Mouse (Mus musculus): ENCODE results near the gene Vwa8. TPM values are rescaled to one million over a fixed set of nuclear protein-coding genes. Genes with fewer than 3 reads are reported as not detected.

Vwa8 gene
- polyA plus RNA-seq, 2 experiments, result 6.4 to 8.3 TPM

- H3K4me1 ChIP-seq (replicated peaks; ENCODE audit: control insufficient read depth in 2 of 2, insufficient read depth in 2 of 2, low read length in 1 of 2), result no peaks in the 10 kb centered on the region
- WGBS (ENCODE audit: insufficient replicate concordance), result 40% methylated on average over 19 of the region's 19 CpGs
- no peaks in the 10 kb centered on the region for H3K27me3 ChIP-seq (ENCODE audit: control insufficient read depth, insufficient read depth, low read length)
- H3K4me3 ChIP-seq (ENCODE audit: insufficient read depth in 1 of 2, low read depth in 2 of 2, low read length in 2 of 2), result no peak overlapping the region
- no peaks in the 10 kb centered on the region for H3K36me3 ChIP-seq (replicated peaks; ENCODE audit: control insufficient read depth, insufficient read depth, low read depth)
- TF ChIP-seq CTCF (IDR thresholded peaks at IDR 0.05; ENCODE audit: low read depth) (no peak), EP300 (IDR thresholded peaks at IDR 0.05; ENCODE audit: low read depth) (no peak)
- H3K9me3 ChIP-seq (ENCODE audit: control insufficient read depth, low read length), result no peaks in the 10 kb centered on the region
- H3K27ac ChIP-seq, result no peak overlapping the region
- no peak overlapping the region for H3K4me2 ChIP-seq (ENCODE audit: low read depth)
- no peak overlapping the region for H3K9ac ChIP-seq (replicated peaks)
- DNase-seq (ENCODE audit: low read depth in 3 of 3, low spot score in 3 of 3) (no peak), ATAC-seq (ENCODE audit: insufficient read depth) (no peak)
Measured at GRCm38 (mm10) chr14:79139918-79140825, 291.3 kb downstream of the Vwa8 start.

- no peak overlapping the region for H3K4me3 ChIP-seq (ENCODE audit: insufficient read depth in 1 of 2, low read depth in 2 of 2, low read length in 2 of 2)
- no peak overlapping the region for H3K27ac ChIP-seq
- no peaks in the 10 kb centered on the region for H3K4me1 ChIP-seq (replicated peaks; ENCODE audit: control insufficient read depth in 2 of 2, insufficient read depth in 2 of 2, low read length in 1 of 2)
- WGBS (ENCODE audit: insufficient replicate concordance), result 55% methylated on average over 2 of the region's 2 CpGs
- H3K36me3 ChIP-seq (replicated peaks; ENCODE audit: control insufficient read depth, insufficient read depth, low read depth), result no peaks in the 10 kb centered on the region
- H3K9ac ChIP-seq (replicated peaks), result no peak overlapping the region
- DNase-seq (ENCODE audit: low read depth in 3 of 3, low spot score in 3 of 3) (no peak), ATAC-seq (ENCODE audit: insufficient read depth) (no peak)
- no peaks in the 10 kb centered on the region for H3K27me3 ChIP-seq (ENCODE audit: control insufficient read depth, insufficient read depth, low read length)
- no peaks in the 10 kb centered on the region for H3K9me3 ChIP-seq (ENCODE audit: control insufficient read depth, low read length)
- H3K4me2 ChIP-seq (ENCODE audit: low read depth), result no peak overlapping the region
- no peak for TF ChIP-seq EP300 (IDR thresholded peaks at IDR 0.05; ENCODE audit: low read depth)
- no peak for TF ChIP-seq CTCF (IDR thresholded peaks at IDR 0.05; ENCODE audit: low read depth)
Measured at GRCm38 (mm10) chr14:79140826-79141219, 292.0 kb downstream of the Vwa8 start.

- Histone ChIP-seq H3K27me3 (ENCODE audit: control insufficient read depth, insufficient read depth, low read length) (no peaks in the 10 kb centered on the region), H3K36me3 (replicated peaks; ENCODE audit: control insufficient read depth, insufficient read depth, low read depth) (no peaks in the 10 kb centered on the region), H3K9me3 (ENCODE audit: control insufficient read depth, low read length) (no peaks in the 10 kb centered on the region), H3K27ac (no peak overlapping the region), H3K4me2 (ENCODE audit: low read depth) (no peak overlapping the region), H3K4me1 (replicated peaks; ENCODE audit: control insufficient read depth in 2 of 2, insufficient read depth in 2 of 2, low read length in 1 of 2) (no peaks in the 10 kb centered on the region), H3K4me3 (ENCODE audit: insufficient read depth in 1 of 2, low read depth in 2 of 2, low read length in 2 of 2) (no peak overlapping the region), H3K9ac (replicated peaks) (no peak overlapping the region)
- ATAC-seq (ENCODE audit: insufficient read depth), result no peak
- 72% methylated on average over 4 of the region's 4 CpGs for WGBS (ENCODE audit: insufficient replicate concordance)
- TF ChIP-seq EP300 (IDR thresholded peaks at IDR 0.05; ENCODE audit: low read depth) (no peak), CTCF (IDR thresholded peaks at IDR 0.05; ENCODE audit: low read depth) (no peak)
- DNase-seq (ENCODE audit: low read depth in 3 of 3, low spot score in 3 of 3), result no peak
Measured at GRCm38 (mm10) chr14:79142342-79142741, 293.5 kb downstream of the Vwa8 start.

GRCm38 (mm10) chr14:79143696-79144095 is 294.8 kb downstream of the Vwa8 start:
- DNase-seq (ENCODE audit: low read depth in 3 of 3, low spot score in 3 of 3) (no peak), ATAC-seq (ENCODE audit: insufficient read depth) (no peak)
- H3K27ac ChIP-seq, result no peak overlapping the region
- no peak overlapping the region for H3K9ac ChIP-seq (replicated peaks)
- H3K4me1 ChIP-seq (replicated peaks; ENCODE audit: control insufficient read depth in 2 of 2, insufficient read depth in 2 of 2, low read length in 1 of 2), result no peaks in the 10 kb centered on the region
- no peak overlapping the region for H3K4me2 ChIP-seq (ENCODE audit: low read depth)
- WGBS (ENCODE audit: insufficient replicate concordance), result 75% methylated on average over 9 of the region's 9 CpGs
- TF ChIP-seq CTCF (IDR thresholded peaks at IDR 0.05; ENCODE audit: low read depth), result no peak
- TF ChIP-seq EP300 (IDR thresholded peaks at IDR 0.05; ENCODE audit: low read depth), result no peak
- no peaks in the 10 kb centered on the region for H3K36me3 ChIP-seq (replicated peaks; ENCODE audit: control insufficient read depth, insufficient read depth, low read depth)
- H3K9me3 ChIP-seq (ENCODE audit: control insufficient read depth, low read length), result no peaks in the 10 kb centered on the region
- H3K27me3 ChIP-seq (ENCODE audit: control insufficient read depth, insufficient read depth, low read length), result no peaks in the 10 kb centered on the region
- H3K4me3 ChIP-seq (ENCODE audit: insufficient read depth in 1 of 2, low read depth in 2 of 2, low read length in 2 of 2), result no peak overlapping the region

GRCm38 (mm10) chr14:79144278-79145224 is 295.7 kb downstream of the Vwa8 start:
- H3K27ac ChIP-seq, result no peak overlapping the region
- no peak overlapping the region for H3K4me3 ChIP-seq (ENCODE audit: insufficient read depth in 1 of 2, low read depth in 2 of 2, low read length in 2 of 2)
- H3K36me3 ChIP-seq (replicated peaks; ENCODE audit: control insufficient read depth, insufficient read depth, low read depth), result no peaks in the 10 kb centered on the region
- WGBS (ENCODE audit: insufficient replicate concordance), result 77% methylated on average over 13 of the region's 13 CpGs
- H3K9me3 ChIP-seq (ENCODE audit: control insufficient read depth, low read length), result no peaks in the 10 kb centered on the region
- TF ChIP-seq CTCF (IDR thresholded peaks at IDR 0.05; ENCODE audit: low read depth) (no peak), EP300 (IDR thresholded peaks at IDR 0.05; ENCODE audit: low read depth) (no peak)
- H3K9ac ChIP-seq (replicated peaks), result no peak overlapping the region
- no peak for ATAC-seq (ENCODE audit: insufficient read depth)
- DNase-seq (ENCODE audit: low read depth in 3 of 3, low spot score in 3 of 3), result no peak
- H3K4me2 ChIP-seq (ENCODE audit: low read depth), result no peak overlapping the region
- no peaks in the 10 kb centered on the region for H3K27me3 ChIP-seq (ENCODE audit: control insufficient read depth, insufficient read depth, low read length)
- H3K4me1 ChIP-seq (replicated peaks; ENCODE audit: control insufficient read depth in 2 of 2, insufficient read depth in 2 of 2, low read length in 1 of 2), result no peaks in the 10 kb centered on the region
